Mouse (Mus musculus) lung, adult 2 months (tissue): ENCODE measurements around the gene Slco3a1.

Experiments
- CTCF ChIP-seq: fragments of 200-500 bp; IDR thresholded peaks from 2 replicates; pipeline ENCODE4 v1.5.1; 2011; ENCODE audit warnings: mild to moderate bottlenecking, low read length, control low read depth; ENCODE audit not compliant: insufficient read depth
- POLR2A ChIP-seq: fragments of 200-500 bp; IDR thresholded peaks from 2 replicates; pipeline ENCODE4 v1.6.1; 2011; ENCODE audit warnings: low read depth, mild to moderate bottlenecking, control low read depth, low read length, borderline replicate concordance; ENCODE audit errors: extremely low read depth

DNA sequence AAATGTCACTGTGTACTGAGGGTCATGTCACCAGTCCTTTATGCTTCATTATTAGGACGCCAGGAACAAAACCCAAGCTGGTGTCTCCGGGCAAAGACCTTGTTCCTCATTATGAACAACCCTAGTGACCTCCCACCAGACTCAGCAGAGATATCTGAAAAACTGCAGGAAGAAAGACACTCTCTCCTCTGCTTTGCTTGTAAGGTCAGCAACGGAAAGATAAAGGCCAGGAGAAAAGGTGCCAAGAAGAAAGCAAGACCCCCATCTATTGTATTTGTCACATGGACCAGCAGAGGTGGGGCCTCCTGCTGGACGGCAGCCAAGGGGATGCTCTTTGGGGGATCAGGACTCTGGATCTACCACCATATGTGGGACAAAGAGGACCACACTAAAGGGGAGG, 243.0 kb downstream of the Slco3a1 start:
- TF ChIP-seq CTCF, result no peak
- no peak for TF ChIP-seq POLR2A
